Comparison of ENCODE assay signal across 8 mouse cellular contexts in genomic region chr19:20764214-20764613, GRCm38 (mm10). TPM values are rescaled to one million over a fixed set of nuclear protein-coding genes. Genes with fewer than 3 reads are reported as not detected.
DNase-seq lines count a peak whose midpoint lies in the region; ATAC-seq and TF ChIP-seq lines count a peak whose summit lies in the region.

No protein-coding gene starts in this region.

- TF ChIP-seq EP300 in lung, postnatal 0 days (IDR thresholded peaks at IDR 0.05), result no peak

- no peak overlapping the region for H3K9ac ChIP-seq in ES-E14 (ENCODE audit: insufficient read depth, low read depth, low read length, poor library complexity, severe bottlenecking)
- H3K9ac ChIP-seq in intestine, embryonic 15.5 days, result no peak overlapping the region
- H3K9ac ChIP-seq in lung, postnatal 0 days (replicated peaks; ENCODE audit: low read depth), result no peak overlapping the region

- no peaks in the 10 kb centered on the region for H3K36me3 ChIP-seq in ES-E14 (ENCODE audit: control insufficient read depth, insufficient read depth, low read length, poor library complexity, severe bottlenecking)
- no peaks in the 10 kb centered on the region for H3K36me3 ChIP-seq in intestine, embryonic 15.5 days
- no peaks in the 10 kb centered on the region for H3K36me3 ChIP-seq in lung, postnatal 0 days (ENCODE audit: insufficient read depth, low read length)

- H3K27ac ChIP-seq in ES-E14 (ENCODE audit: insufficient read depth, low read depth, low read length, poor library complexity, severe bottlenecking), result no peak overlapping the region
- H3K27ac ChIP-seq in cortical plate, adult 2 months (ENCODE audit: insufficient read depth, low read length), result no peak overlapping the region
- no peak overlapping the region for H3K27ac ChIP-seq in intestine, embryonic 15.5 days
- no peak overlapping the region for H3K27ac ChIP-seq in lung, postnatal 0 days (ENCODE audit: low read length)

- no peak for TF ChIP-seq POLR2A in cortical plate, adult 2 months (IDR thresholded peaks at IDR 0.05; ENCODE audit: extremely low read depth, insufficient read depth, low read length)

- H3K9me3 ChIP-seq in ES-E14 (ENCODE audit: control insufficient read depth, insufficient read depth, low read depth, low read length), result no peaks in the 10 kb centered on the region
- H3K9me3 ChIP-seq in intestine, embryonic 15.5 days, result no peaks in the 10 kb centered on the region
- no peaks in the 10 kb centered on the region for H3K9me3 ChIP-seq in lung, postnatal 0 days (ENCODE audit: low read length)

- TF ChIP-seq CTCF in cortical plate, adult 2 months (IDR thresholded peaks at IDR 0.05; ENCODE audit: extremely low read depth, insufficient read depth, low read length), result peak; percentile 53; the same call in 1 of the 2 replicates
- TF ChIP-seq CTCF in lung, postnatal 0 days (IDR thresholded peaks at IDR 0.05), result peak; percentile 76

- H3K27me3 ChIP-seq in intestine, embryonic 15.5 days (replicated peaks), result no peaks in the 10 kb centered on the region
- H3K27me3 ChIP-seq in lung, postnatal 0 days (replicated peaks; ENCODE audit: insufficient read depth, low read length), result no peaks in the 10 kb centered on the region

- ATAC-seq in intestine, embryonic 15.5 days, result peak; percentile 71; the same call in 1 of the 2 replicates
- no peak for ATAC-seq in lung, postnatal 0 days

- H3K4me3 ChIP-seq in ES-E14 (ENCODE audit: insufficient read depth in 1 of 2, low read depth in 1 of 2, low read length in 2 of 2, poor library complexity in 1 of 2, severe bottlenecking in 1 of 2), result no peak overlapping the region
- H3K4me3 ChIP-seq in cortical plate, adult 2 months (ENCODE audit: insufficient read depth, low read length), result no peak overlapping the region
- H3K4me3 ChIP-seq in intestine, embryonic 15.5 days (replicated peaks), result no peak overlapping the region
- no peak overlapping the region for H3K4me3 ChIP-seq in lung, postnatal 0 days (ENCODE audit: low read depth, low read length)

- in situ Hi-C loops in ES-E14 (cut with MboI; ENCODE audit: low sequenced_read_pairs in 2 of 2, unreplicated experiment in 2 of 2), result loop anchor here (25.0 kb wide), 2 partner anchors 327 to 402 kb away; no protein-coding TSS in a partner anchor

- WGBS in intestine, embryonic 15.5 days, result 14% methylated on average over 1 of the region's 1 CpGs
- 3% methylated on average over 1 of the region's 1 CpGs for WGBS in lung, postnatal 0 days

- DNase-seq in heart, adult 8-10 months (ENCODE audit: low spot score), result peak; percentile 9
- DNase-seq in heart, adult 11 months, result no peak
- peak; percentile 19 for DNase-seq in ES-E14 (ENCODE audit: low read depth, low spot score)
- DNase-seq in lung, postnatal 0 days (ENCODE audit: low spot score), result peak; percentile 74
- DNase-seq in telencephalon, adult 2 months (ENCODE audit: low read depth, low spot score), result peak; percentile 19
- DNase-seq in cerebellum, adult 11 months, result no peak

- H3K4me1 ChIP-seq in ES-E14 (ENCODE audit: control insufficient read depth in 2 of 2, insufficient read depth in 2 of 2, low read length in 2 of 2, poor library complexity in 1 of 2), result no peaks in the 10 kb centered on the region
- H3K4me1 ChIP-seq in cortical plate, adult 2 months (ENCODE audit: control insufficient read depth, insufficient read depth, low read length), result no peaks in the 10 kb centered on the region
- H3K4me1 ChIP-seq in intestine, embryonic 15.5 days (replicated peaks), result no peaks in the 10 kb centered on the region
- H3K4me1 ChIP-seq in lung, postnatal 0 days (ENCODE audit: insufficient read depth, low read depth, low read length), result peaks cover 4% of the 10 kb centered on the region

- H3K4me2 ChIP-seq in intestine, embryonic 15.5 days (replicated peaks), result no peak overlapping the region
- H3K4me2 ChIP-seq in lung, postnatal 0 days (replicated peaks; ENCODE audit: low read depth, low read length), result no peak overlapping the region

TF ChIP-seq in ES-E14, 5 proteins besides CTCF, POLR2A, EP300 and RAD21:
- TF ChIP-seq CHD2 (IDR thresholded peaks at IDR 0.05; ENCODE audit: low read depth, low read length) (no peak), HCFC1 (IDR thresholded peaks at IDR 0.05; ENCODE audit: borderline replicate concordance, insufficient read depth, low read length) (no peak), ZC3H11A (IDR thresholded peaks at IDR 0.05; ENCODE audit: borderline replicate concordance, low read depth, low read length) (peak; percentile 81), MAFK (IDR thresholded peaks at IDR 0.05; ENCODE audit: insufficient read depth, low read depth, low read length) (no peak), ZNF384 (IDR thresholded peaks at IDR 0.05; ENCODE audit: low read depth, low read length) (no peak)

RNA-seq across cellular contexts. Expression of gene Aldh1a7, which starts 36.9 kb away (rescaled TPM):
- total RNA-seq in heart, adult 8-10 months (2022), result under 1 TPM in 3 of 4 experiments, not detected in 1; 0.11 to 0.44 (median 0.37) TPM
- total RNA-seq in ES-E14 (2012; rRNA removed), result 0.49 TPM in 1 of 2 replicates, not detected in the other
- polyA plus RNA-seq in cortical plate, adult 2 months (2012; rRNA removed), result 0.66 and 0.92 TPM in 2 replicates
- 11.8 and 12.3 TPM in 2 replicates for polyA plus RNA-seq in intestine, embryonic 15.5 days (2015; fragmentation: Nextera tagmentation; extraction: Ambion mirVana)
- polyA plus RNA-seq in lung, postnatal 0 days (2015; fragmentation: Nextera tagmentation; extraction: Ambion mirVana), result 62.4 and 70.9 TPM in 2 replicates

Comparison
In these comparisons a context has a peak if more than half of its experiments do, and no peak if none do; other contexts are left out.
1. DNase-seq: peak in heart, adult 8-10 months (single experiment), ES-E14 (single experiment), lung, postnatal 0 days (single experiment) and telencephalon, adult 2 months (single experiment); none in heart, adult 11 months (single experiment) and cerebellum, adult 11 months (single experiment).